Mouse (Mus musculus) heart, adult 18-20 months (tissue): ENCODE results near the gene Cts7. TPM values are rescaled to one million over a fixed set of nuclear protein-coding genes. Genes with fewer than 3 reads are reported as not detected.

ENCODE experiments used
- DNase-seq, 2 experiments: peaks; one replicate each; pipeline ENCODE4 v3.0.0; 2021 to 2022; ENCODE audit warnings: mixed read lengths in 1 of 2
- long read RNA-seq, 2 experiments: library from polyadenylated mRNA; stranded (forward); transcript quantifications; one replicate each; pipeline ENCODE4 v2.0.0; 2021
- microRNA-seq, 2 experiments: library from miRNA; unstranded; fragments of <30 nt; microRNA quantifications; one replicate each; pipeline ENCODE4 v1.2.0; 2022
- total RNA-seq, 2 experiments: library from RNA; stranded (reverse); gene quantifications; 2 replicates each; pipeline ENCODE4 v1.2.3; 2021

Cts7 gene
- total RNA-seq = not detected
- long read RNA-seq, experiment 1 = 0 reads
- long read RNA-seq, experiment 2 = 0 reads

DNA sequence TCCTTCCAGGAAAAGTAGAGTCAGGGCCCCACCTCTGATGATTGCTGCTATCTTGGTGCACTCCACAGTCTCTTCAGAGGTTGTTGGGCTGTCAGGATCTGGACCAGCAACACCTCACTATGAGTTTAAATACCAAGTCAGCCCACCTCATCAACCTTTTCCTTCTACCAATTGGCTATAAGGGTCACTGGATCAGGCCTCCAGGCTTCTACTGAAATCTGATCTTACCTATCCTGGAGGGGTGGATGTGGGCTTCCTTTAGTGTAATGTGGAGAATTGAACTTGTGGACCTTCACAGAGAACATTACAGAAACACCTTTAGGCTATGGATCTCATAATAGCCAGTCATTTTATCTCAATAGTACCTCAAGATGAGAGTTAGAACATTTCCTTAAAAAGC lies at the start of gene Cts7:
Gene Cts7, minus strand, starts transcription at position 101 of the 400 bp plus-strand sequence.
- no peak for DNase-seq

Small RNA genes lying within 50 kb of the gene (microRNA-seq; reads per million reads assigned to microRNA genes)
- 0 reads per million in 2 experiments for gene Gm27704

Other genes with a start within 250 kb of the Cts7 start
- not detected for gene Ctsr, start 193.9 kb downstream of the Cts7 start, total RNA-seq
- not detected for gene Cts6, start 154.8 kb downstream of the Cts7 start, total RNA-seq
- not detected for gene Cts8, start 102.8 kb downstream of the Cts7 start, total RNA-seq
- gene Gm49398, start 69.4 kb downstream of the Cts7 start, total RNA-seq = not detected
- gene Ctsm, start 183.6 kb upstream of the Cts7 start, total RNA-seq = not detected
- gene Gm49352, start 210.0 kb upstream of the Cts7 start, total RNA-seq = not detected
- gene Cts3, start 211.9 kb upstream of the Cts7 start, total RNA-seq = not detected